Mouse (Mus musculus) forebrain, postnatal 0 days (tissue): ENCODE results near the gene Itih5. TPM values are rescaled to one million over a fixed set of nuclear protein-coding genes. Genes with fewer than 3 reads are reported as not detected.

ENCODE experiments used
- ATAC-seq: fragments of 200-750 bp; cut with Nextera tagmentation; 2 replicates; pipeline ENCODE4 v1.8.0; 2017; ENCODE audit warnings: mild to moderate bottlenecking, moderate library complexity
- DNase-seq: peaks from one replicate; pipeline ENCODE4 v3.0.0-alpha.2; 2015
- H3K27ac ChIP-seq: fragments of 300-500 bp; sonication (generic); 2 replicates; pipeline ENCODE4 v1.5.1; 2014; ENCODE audit warnings: low read depth, mild to moderate bottlenecking, antibody characterized with exemption, low read length, moderate library complexity, mixed read lengths
- H3K27me3 ChIP-seq: fragments of 300-500 bp; sonication (generic); 2 replicates; pipeline ENCODE4 v1.6.1; 2014; ENCODE audit warnings: mild to moderate bottlenecking, low read length, mixed read lengths; ENCODE audit not compliant: insufficient read depth
- H3K36me3 ChIP-seq: fragments of 300-500 bp; sonication (generic); 2 replicates; pipeline ENCODE4 v1.6.1; 2014; ENCODE audit warnings: mild to moderate bottlenecking, moderate library complexity; ENCODE audit not compliant: insufficient read depth
- H3K4me1 ChIP-seq: fragments of 300-500 bp; sonication (generic); 2 replicates; pipeline ENCODE4 v1.6.1; 2014; ENCODE audit warnings: antibody characterized with exemption; ENCODE audit not compliant: insufficient read depth
- H3K4me2 ChIP-seq: fragments of 300-500 bp; sonication (generic); 2 replicates; pipeline ENCODE4 v1.6.1; 2014; ENCODE audit warnings: low read depth, mild to moderate bottlenecking, moderate library complexity
- H3K4me3 ChIP-seq: fragments of 300-500 bp; sonication (generic); 2 replicates; pipeline ENCODE4 v1.5.1; 2014; ENCODE audit warnings: low read depth, low read length, mixed read lengths
- H3K9ac ChIP-seq: fragments of 300-500 bp; sonication (generic); 2 replicates; pipeline ENCODE4 v1.6.1; 2014; ENCODE audit warnings: mild to moderate bottlenecking
- H3K9me3 ChIP-seq: fragments of 300-500 bp; sonication (generic); 2 replicates; pipeline ENCODE4 v1.6.1; 2016; ENCODE audit warnings: low read length
- CTCF ChIP-seq: sonication (generic); IDR thresholded peaks from 2 replicates; pipeline ENCODE4 v1.5.1; 2016; ENCODE audit warnings: antibody characterized with exemption, control low read depth, low read depth
- WGBS: fragments of 180-500 bp; shearing (Covaris S2); extraction: QIAGEN DNeasy Blood & Tissue Kit; methylation state at CpG from one replicate; pipeline ENCODE4 v1.1.7; 2014; 5-methylcytosine and 5-hydroxymethylcytosine counted together
- polyA plus RNA-seq: library from polyadenylated mRNA; unstranded; fragments of >200 nt; fragmentation: Nextera tagmentation; extraction: Ambion mirVana; gene quantifications from 2 replicates; pipeline ENCODE4 v1.2.1, GENCODE M21; 2015
- total RNA-seq: library from RNA; depleted of rRNA; stranded (reverse); fragments of >200 nt; gene quantifications from 2 replicates; pipeline ENCODE4 v1.2.3, GENCODE M21; 2014

The Itih5 gene
- total and polyA plus RNA-seq, 2 experiments from 2014 or later: 7.3 to 15.7 TPM

GRCm38 (mm10) chr2:10128571-10128970 lies 24.8 kb upstream of the Itih5 start:
- Histone ChIP-seq H3K9me3 (no peaks in the 10 kb centered on the region), H3K4me2 (no peak overlapping the region), H3K9ac (no peak overlapping the region), H3K4me3 (no peak overlapping the region), H3K27ac (no peak overlapping the region), H3K27me3 (no peaks in the 10 kb centered on the region), H3K36me3 (no peaks in the 10 kb centered on the region), H3K4me1 (no peaks in the 10 kb centered on the region)
- TF ChIP-seq CTCF: no peak
- 79% methylated on average over 4 of the region's 4 CpGs for WGBS
- no peak for DNase-seq
- ATAC-seq: no peak

GRCm38 (mm10) chr2:10130341-10130990 lies 22.9 kb upstream of the Itih5 start:
- H3K4me1 ChIP-seq: no peaks in the 10 kb centered on the region
- H3K27me3 ChIP-seq: no peaks in the 10 kb centered on the region
- H3K27ac ChIP-seq: no peak overlapping the region
- no peak overlapping the region for H3K4me2 ChIP-seq
- H3K9ac ChIP-seq: no peak overlapping the region
- H3K4me3 ChIP-seq: no peak overlapping the region
- DNase-seq (no peak), ATAC-seq (no peak)
- WGBS: 76% methylated on average over 8 of the region's 8 CpGs
- TF ChIP-seq CTCF: no peak
- H3K9me3 ChIP-seq: no peaks in the 10 kb centered on the region
- H3K36me3 ChIP-seq: no peaks in the 10 kb centered on the region

- ATAC-seq (no peak), DNase-seq (no peak)
- H3K27me3 ChIP-seq: no peaks in the 10 kb centered on the region
- H3K4me2 ChIP-seq: no peak within 1 kb of the TSS
- H3K4me1 ChIP-seq: no peaks in the 10 kb centered on the region
- H3K9me3 ChIP-seq: no peaks in the 10 kb centered on the region
- 90% methylated on average over 4 of the region's 4 CpGs for WGBS
- H3K9ac ChIP-seq: no peak within 1 kb of the TSS
- H3K4me3 ChIP-seq: no peak within 1 kb of the TSS
- TF ChIP-seq CTCF: no peak
- no peaks in the 10 kb centered on the region for H3K36me3 ChIP-seq
- H3K27ac ChIP-seq: no peak within 1 kb of the TSS
Measured at GRCm38 (mm10) chr2:10131296-10131695, 22.1 kb upstream of the Itih5 start, which contains the start of gene Itih2. Gene Itih2 (minus strand): TSS chr2:10131396.

- WGBS: 32% methylated on average over 1 of the region's 1 CpGs
- H3K36me3 ChIP-seq: no peaks in the 10 kb centered on the region
- H3K27ac ChIP-seq: no peak overlapping the region
- no peaks in the 10 kb centered on the region for H3K4me1 ChIP-seq
- ATAC-seq (no peak), DNase-seq (no peak)
- H3K9ac ChIP-seq: no peak overlapping the region
- H3K4me2 ChIP-seq: no peak overlapping the region
- H3K9me3 ChIP-seq: no peaks in the 10 kb centered on the region
- H3K4me3 ChIP-seq: no peak overlapping the region
- TF ChIP-seq CTCF: no peak
- no peaks in the 10 kb centered on the region for H3K27me3 ChIP-seq
Measured at GRCm38 (mm10) chr2:10132128-10132527, 21.2 kb upstream of the Itih5 start.

GRCm38 (mm10) chr2:10133941-10134340 lies 19.4 kb upstream of the Itih5 start:
- Histone ChIP-seq H3K4me1 (no peaks in the 10 kb centered on the region), H3K9me3 (no peaks in the 10 kb centered on the region), H3K4me3 (no peak overlapping the region), H3K4me2 (no peak overlapping the region), H3K36me3 (no peaks in the 10 kb centered on the region), H3K27me3 (no peaks in the 10 kb centered on the region), H3K9ac (no peak overlapping the region), H3K27ac (no peak overlapping the region)
- no peak for TF ChIP-seq CTCF
- DNase-seq: no peak
- WGBS: 80% methylated on average over 6 of the region's 6 CpGs
- no peak for ATAC-seq

- ATAC-seq (no peak), DNase-seq (no peak)
- no peaks in the 10 kb centered on the region for H3K27me3 ChIP-seq
- TF ChIP-seq CTCF: no peak
- no peaks in the 10 kb centered on the region for H3K4me1 ChIP-seq
- 82% methylated on average over 2 of the region's 2 CpGs for WGBS
- H3K36me3 ChIP-seq: no peaks in the 10 kb centered on the region
- no peak overlapping the region for H3K9ac ChIP-seq
- no peak overlapping the region for H3K27ac ChIP-seq
- no peaks in the 10 kb centered on the region for H3K9me3 ChIP-seq
- no peak overlapping the region for H3K4me2 ChIP-seq
- H3K4me3 ChIP-seq: no peak overlapping the region
Measured at GRCm38 (mm10) chr2:10137320-10137719, 16.1 kb upstream of the Itih5 start.

GRCm38 (mm10) chr2:10140456-10140855 lies 12.9 kb upstream of the Itih5 start:
- ATAC-seq (no peak), DNase-seq (no peak)
- no peak for TF ChIP-seq CTCF

More at GRCm38 (mm10) chr2:10140456-10140855, 12.9 kb upstream of the Itih5 start:
- no peaks in the 10 kb centered on the region for H3K27me3 ChIP-seq
- no peak overlapping the region for H3K9ac ChIP-seq
- no peaks in the 10 kb centered on the region for H3K9me3 ChIP-seq
- 54% methylated on average over 5 of the region's 5 CpGs for WGBS
- H3K27ac ChIP-seq: no peak overlapping the region
- no peak overlapping the region for H3K4me3 ChIP-seq
- no peaks in the 10 kb centered on the region for H3K36me3 ChIP-seq
- H3K4me1 ChIP-seq: no peaks in the 10 kb centered on the region
- H3K4me2 ChIP-seq: no peak overlapping the region
